Mouse (Mus musculus) stomach, postnatal 0 days (tissue): ENCODE results near the gene Setd2. TPM values are rescaled to one million over a fixed set of nuclear protein-coding genes. Genes with fewer than 3 reads are reported as not detected.
A peak's percentile ranks its signal among the peaks of the same experiment; 100 is the strongest.

Experiments used
- ATAC-seq: fragments of 200-750 bp; cut with Nextera tagmentation; 2 replicates; pipeline ENCODE4 v1.8.0; 2017; ENCODE audit not compliant: low FRiP score, low TSS enrichment
- DNase-seq: peaks from one replicate; pipeline ENCODE4 v3.0.0-alpha.2; 2016; ENCODE audit warnings: low spot score
- H3K27ac ChIP-seq: fragments of 300-500 bp; sonication (generic); replicated peaks from 2 replicates; pipeline ENCODE4 v1.5.1; 2014; ENCODE audit warnings: mild to moderate bottlenecking, control low read depth
- H3K27me3 ChIP-seq: fragments of 300-500 bp; sonication (generic); 2 replicates; pipeline ENCODE4 v1.6.1; 2014; ENCODE audit warnings: low read length; ENCODE audit not compliant: control insufficient read depth, insufficient read depth
- H3K36me3 ChIP-seq: fragments of 300-500 bp; sonication (generic); 2 replicates; pipeline ENCODE4 v1.6.1; 2014; ENCODE audit warnings: low read length, mixed read lengths; ENCODE audit not compliant: control insufficient read depth, insufficient read depth
- H3K4me1 ChIP-seq: fragments of 300-500 bp; sonication (generic); replicated peaks from 2 replicates; pipeline ENCODE4 v1.6.1; 2014; ENCODE audit warnings: antibody characterized with exemption; ENCODE audit not compliant: control insufficient read depth, insufficient read depth
- H3K4me2 ChIP-seq: fragments of 300-500 bp; sonication (generic); replicated peaks from 2 replicates; pipeline ENCODE4 v1.6.1; 2014; ENCODE audit warnings: low read depth, mild to moderate bottlenecking, control low read depth, moderate library complexity
- H3K4me3 ChIP-seq: fragments of 300-500 bp; sonication (generic); 2 replicates; pipeline ENCODE4 v1.5.1; 2014; ENCODE audit warnings: low read depth, low read length, control low read depth
- H3K9ac ChIP-seq: fragments of 300-500 bp; sonication (generic); 2 replicates; pipeline ENCODE4 v1.6.1; 2014; ENCODE audit warnings: mild to moderate bottlenecking, low read length, control low read depth, mixed read lengths
- H3K9me3 ChIP-seq: fragments of 300-500 bp; sonication (generic); 2 replicates; pipeline ENCODE4 v1.6.1; 2016; ENCODE audit warnings: low read length; ENCODE audit not compliant: control insufficient read depth
- CTCF ChIP-seq: IDR thresholded peaks from 2 replicates; pipeline ENCODE4 v1.5.1; 2016; ENCODE audit warnings: antibody characterized with exemption, low read depth, mild to moderate bottlenecking, moderate library complexity
- EP300 ChIP-seq: optimal IDR thresholded peaks from 2 replicates; pipeline ENCODE3; 2016; ENCODE audit warnings: antibody characterized with exemption
- WGBS: fragments of 180-500 bp; shearing (Covaris S2); extraction: QIAGEN DNeasy Blood & Tissue Kit; methylation state at CpG from one replicate; pipeline ENCODE4 v1.1.7; 2014; 5-methylcytosine and 5-hydroxymethylcytosine counted together
- polyA plus RNA-seq: library from polyadenylated mRNA; unstranded; fragments of >200 nt; fragmentation: Nextera tagmentation; extraction: Ambion mirVana; gene quantifications from 2 replicates; pipeline ENCODE4 v1.2.1, GENCODE M21; 2015

The Setd2 gene
- polyA plus RNA-seq, 1 experiment from 2014 or later: 13.1 TPM

DNA sequence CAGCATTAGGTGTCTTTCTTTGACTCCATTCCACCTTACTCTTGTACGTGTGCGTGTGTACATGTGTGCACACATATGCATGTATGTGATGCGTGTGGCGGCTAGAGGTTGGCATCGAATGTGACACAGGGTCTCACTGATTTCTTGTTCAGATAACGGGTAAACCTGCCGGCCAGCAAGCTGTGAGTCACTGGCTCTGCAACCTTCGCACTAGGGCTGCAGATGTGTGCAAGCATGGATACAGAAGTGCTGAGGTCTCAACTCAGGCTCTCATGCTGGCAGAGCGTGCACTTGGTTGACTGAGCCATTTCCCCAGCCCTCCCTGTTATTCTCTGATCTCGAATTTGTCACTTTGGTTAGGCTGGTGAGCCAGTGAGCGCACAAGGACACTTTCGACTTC, 127.1 kb downstream of the Setd2 start:
- no peak for TF ChIP-seq EP300
- TF ChIP-seq CTCF: no peak
- ATAC-seq: no peak
- H3K27me3 ChIP-seq: no peaks in the 10 kb centered on the region
- no peak overlapping the region for H3K27ac ChIP-seq
- no peaks in the 10 kb centered on the region for H3K36me3 ChIP-seq
- H3K4me2 ChIP-seq: no peak overlapping the region
- 78% methylated on average over 12 of the region's 12 CpGs for WGBS
- no peaks in the 10 kb centered on the region for H3K9me3 ChIP-seq
- H3K9ac ChIP-seq: no peak overlapping the region
- no peak overlapping the region for H3K4me3 ChIP-seq
- DNase-seq: no peak
- peaks cover 4% of the 10 kb centered on the region for H3K4me1 ChIP-seq

DNA sequence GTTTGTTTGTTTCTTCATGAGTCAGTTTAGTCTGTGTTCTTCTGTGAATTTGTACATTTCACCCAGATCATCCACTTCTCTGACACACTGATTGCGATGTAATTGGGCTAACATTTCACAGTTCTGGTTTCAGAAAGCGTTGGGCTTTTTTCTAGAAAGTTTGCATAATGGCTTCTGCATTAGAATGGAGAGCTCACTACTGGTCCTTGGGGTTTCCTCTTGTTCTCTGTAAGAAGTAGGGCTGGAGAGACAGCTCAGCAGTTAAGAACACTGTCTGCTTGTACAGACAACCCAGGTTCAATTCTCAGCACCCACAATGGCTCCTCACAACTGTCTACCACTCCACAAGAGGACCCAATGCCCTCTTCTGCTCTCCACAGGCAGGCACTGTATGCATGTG, 127.8 kb downstream of the Setd2 start:
- no peaks in the 10 kb centered on the region for H3K9me3 ChIP-seq
- H3K9ac ChIP-seq: no peak overlapping the region
- ATAC-seq: no peak
- H3K27me3 ChIP-seq: no peaks in the 10 kb centered on the region
- TF ChIP-seq CTCF: no peak
- TF ChIP-seq EP300: no peak
- 87% methylated on average over 2 of the region's 2 CpGs for WGBS
- peaks cover 3% of the 10 kb centered on the region for H3K4me1 ChIP-seq
- no peak overlapping the region for H3K4me2 ChIP-seq
- H3K36me3 ChIP-seq: no peaks in the 10 kb centered on the region
- H3K4me3 ChIP-seq: no peak overlapping the region
- no peak for DNase-seq
- H3K27ac ChIP-seq: 0 out of 2 replicates have a peak overlapping the region, but pooled peaks have one; percentile 24

DNA sequence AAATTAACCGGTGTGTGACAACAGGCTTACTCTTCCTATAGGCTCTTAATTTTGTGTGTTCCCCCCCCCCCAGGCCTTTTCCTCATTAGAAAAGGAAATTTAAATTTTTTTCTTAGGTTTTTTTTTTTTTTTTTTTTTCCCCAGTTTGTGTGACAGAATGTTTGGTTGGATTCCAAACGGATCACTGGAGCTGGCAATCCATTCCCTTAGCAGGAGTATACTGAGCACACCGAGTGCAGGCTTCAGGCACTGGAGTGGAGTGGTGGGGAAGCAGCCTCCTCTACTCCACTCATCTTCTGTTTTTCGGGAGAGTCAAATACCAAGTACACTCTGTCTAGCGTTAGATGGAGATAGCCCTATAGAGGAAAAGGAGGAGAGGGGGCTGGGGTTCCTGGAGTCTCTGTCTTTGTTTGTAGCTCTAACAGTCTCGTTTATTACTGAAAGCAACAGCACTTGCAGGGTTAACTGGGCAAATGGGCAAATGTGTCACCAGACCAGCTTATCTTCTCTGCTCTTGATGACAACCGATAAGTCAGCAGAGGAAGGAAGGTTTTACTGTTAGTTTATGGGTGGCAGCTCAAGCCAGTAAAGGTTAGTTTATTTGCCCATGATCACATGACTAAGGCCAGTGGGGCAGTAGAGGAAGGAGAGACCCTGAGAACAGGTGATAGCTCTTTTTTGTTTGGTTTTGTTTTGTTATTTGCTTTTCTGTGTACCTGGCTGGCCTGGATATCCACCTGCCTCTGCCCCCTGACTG, 128.6 kb downstream of the Setd2 start:
- Histone ChIP-seq H3K4me3 (no peak overlapping the region), H3K4me1 (no peaks in the 10 kb centered on the region; the same call in 1 of the 2 replicates), H3K4me2 (no peak overlapping the region), H3K27me3 (no peaks in the 10 kb centered on the region), H3K36me3 (no peaks in the 10 kb centered on the region), H3K27ac (no peak overlapping the region; the same call in 1 of the 2 replicates), H3K9ac (no peak overlapping the region), H3K9me3 (no peaks in the 10 kb centered on the region)
- TF ChIP-seq EP300: no peak
- no peak for TF ChIP-seq CTCF
- WGBS: 56% methylated on average over 7 of the region's 7 CpGs
- ATAC-seq (no peak), DNase-seq (no peak)

DNA sequence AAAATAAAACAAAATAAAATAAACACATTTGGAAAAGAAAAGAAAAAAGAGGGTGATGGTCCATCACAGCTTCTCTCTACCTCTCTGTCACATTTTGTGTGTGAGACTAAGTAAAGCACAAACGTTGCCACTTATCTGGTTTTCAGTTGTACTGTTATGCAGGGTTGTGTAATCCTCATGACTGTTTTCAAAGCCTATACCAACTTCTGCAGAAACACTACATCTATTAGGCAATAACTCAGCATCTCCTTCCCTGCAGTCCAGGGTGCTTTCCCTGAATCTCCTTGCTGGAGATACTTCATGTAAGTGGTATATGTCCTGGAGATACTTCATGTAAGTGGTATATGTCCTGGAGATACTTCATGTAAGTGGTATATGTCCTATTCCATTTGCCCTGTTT, 130.4 kb downstream of the Setd2 start:
- DNase-seq: no peak
- Histone ChIP-seq H3K27me3 (no peaks in the 10 kb centered on the region), H3K36me3 (no peaks in the 10 kb centered on the region), H3K9ac (no peak overlapping the region), H3K4me2 (no peak overlapping the region), H3K4me1 (no peaks in the 10 kb centered on the region; the same call in 1 of the 2 replicates), H3K9me3 (no peaks in the 10 kb centered on the region), H3K27ac (no peak overlapping the region), H3K4me3 (no peak overlapping the region)
- no peak for ATAC-seq
- WGBS: 72% methylated on average over 1 of the region's 1 CpGs
- no peak for TF ChIP-seq CTCF
- no peak for TF ChIP-seq EP300

DNA sequence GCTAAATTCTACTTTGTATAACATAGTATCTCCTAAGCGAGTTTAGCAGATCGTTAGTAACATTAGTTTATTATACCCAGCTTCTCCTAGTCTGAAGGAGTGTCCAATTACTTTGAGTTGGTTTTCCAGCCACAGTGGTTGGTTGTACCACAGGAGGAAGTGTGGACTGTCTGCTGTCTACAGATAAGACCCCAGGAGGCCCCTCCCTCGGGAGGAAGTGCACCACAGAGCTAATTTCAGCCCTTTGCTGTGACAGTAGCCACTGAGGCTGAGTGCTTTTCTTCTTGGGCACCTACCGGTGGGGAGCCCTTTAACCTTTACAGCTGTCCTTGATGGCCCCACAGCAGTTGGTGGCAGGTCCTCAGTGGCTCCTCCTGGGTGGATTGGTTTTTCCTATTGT, 133.5 kb downstream of the Setd2 start:
- Histone ChIP-seq H3K36me3 (no peaks in the 10 kb centered on the region), H3K4me1 (no peaks in the 10 kb centered on the region; the same call in 1 of the 2 replicates), H3K9ac (no peak overlapping the region), H3K9me3 (no peaks in the 10 kb centered on the region), H3K27ac (0 out of 2 replicates have a peak overlapping the region, but pooled peaks have one; percentile 20), H3K4me2 (no peak overlapping the region; the same call in 1 of the 2 replicates), H3K27me3 (no peaks in the 10 kb centered on the region), H3K4me3 (no peak overlapping the region)
- 29% methylated on average over 4 of the region's 4 CpGs for WGBS
- no peak for DNase-seq
- ATAC-seq: 0 out of 2 replicates have a peak, but pooled peaks have one; percentile 16
- TF ChIP-seq CTCF: no peak
- no peak for TF ChIP-seq EP300

DNA sequence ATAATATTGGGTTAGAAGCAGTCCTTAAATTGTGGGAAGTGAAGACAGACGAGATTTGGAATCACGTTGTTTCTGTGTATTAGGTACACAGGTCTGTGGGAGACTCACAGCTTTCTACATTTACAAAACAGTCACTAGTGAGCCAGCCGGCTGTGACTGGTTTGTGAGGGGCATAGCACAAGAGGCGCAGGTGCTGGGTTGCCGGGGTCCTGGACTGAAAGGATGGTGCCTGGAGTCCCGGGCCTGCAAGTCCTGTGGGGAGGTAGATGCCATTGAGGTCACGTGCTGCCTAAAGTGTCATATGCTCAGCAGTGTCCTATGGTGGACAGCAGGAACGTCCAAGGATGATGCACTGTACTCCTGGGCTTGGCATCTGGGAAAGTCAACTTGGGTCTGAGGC, 134.0 kb downstream of the Setd2 start:
- 53% methylated on average over 8 of the region's 8 CpGs for WGBS
- Histone ChIP-seq H3K4me3 (no peak overlapping the region), H3K4me1 (no peaks in the 10 kb centered on the region; the same call in 1 of the 2 replicates), H3K27ac (0 out of 2 replicates have a peak overlapping the region, but pooled peaks have one; percentile 20), H3K36me3 (no peaks in the 10 kb centered on the region), H3K27me3 (no peaks in the 10 kb centered on the region), H3K4me2 (no peak overlapping the region), H3K9me3 (no peaks in the 10 kb centered on the region), H3K9ac (0 out of 2 replicates have a peak overlapping the region, but pooled peaks have one; percentile 27)
- DNase-seq: no peak
- TF ChIP-seq EP300 (no peak), CTCF (no peak)
- no peak for ATAC-seq
